Mouse (Mus musculus) heart, embryonic 14.5 days (tissue): Measurements from ENCODE around the gene Macf1. TPM values are rescaled to one million over a fixed set of nuclear protein-coding genes. Genes with fewer than 3 reads are reported as not detected.
A peak's percentile ranks its signal among the peaks of the same experiment; 100 is the strongest.

ENCODE experiments used
- ATAC-seq: fragments of 200-750 bp; cut with Nextera tagmentation; 2 replicates; pipeline ENCODE4 v1.8.0; 2017; ENCODE audit warnings: low read depth, moderate TSS enrichment; ENCODE audit not compliant: insufficient number of reproducible peaks, insufficient read depth, low FRiP score
- H3K27ac ChIP-seq, 2 experiments: fragments of 200-500 bp in 1 of 2; fragments of 300-500 bp in 1 of 2; sonication (generic) in 1 of 2; replicated peaks in 1 of 2; 2 replicates each; pipeline ENCODE4 v1.5.1; 2012 to 2014; ENCODE audit warnings: low read depth in 2 of 2, low read length in 2 of 2, control low read depth in 1 of 2, mild to moderate bottlenecking in 1 of 2, mixed read lengths in 1 of 2; ENCODE audit not compliant: control insufficient read depth in 1 of 2, insufficient read depth in 1 of 2
- H3K27me3 ChIP-seq: fragments of 300-500 bp; sonication (generic); 2 replicates; pipeline ENCODE4 v1.6.1; 2014; ENCODE audit warnings: mild to moderate bottlenecking, low read length, control low read depth; ENCODE audit not compliant: control insufficient read depth, insufficient read depth
- H3K36me3 ChIP-seq: fragments of 300-500 bp; sonication (generic); 2 replicates; pipeline ENCODE4 v1.6.1; 2014; ENCODE audit warnings: mild to moderate bottlenecking, control low read depth, low read length, mixed read lengths; ENCODE audit not compliant: control insufficient read depth, insufficient read depth
- H3K4me1 ChIP-seq, 2 experiments: fragments of 200-500 bp in 1 of 2; fragments of 300-500 bp in 1 of 2; sonication (generic) in 1 of 2; 2 replicates each; pipeline ENCODE4 v1.6.1; 2012 to 2014; ENCODE audit warnings: low read length in 2 of 2, control low read depth in 1 of 2, mixed read lengths in 1 of 2; ENCODE audit not compliant: control insufficient read depth in 2 of 2, insufficient read depth in 2 of 2
- H3K4me2 ChIP-seq: fragments of 300-500 bp; sonication (generic); 2 replicates; pipeline ENCODE4 v1.6.1; 2014; ENCODE audit warnings: mild to moderate bottlenecking, low read length
- H3K4me3 ChIP-seq, 2 experiments: fragments of 200-500 bp in 1 of 2; fragments of 300-500 bp in 1 of 2; sonication (generic) in 1 of 2; 2 replicates each; pipeline ENCODE4 v1.5.1; 2012 to 2014; ENCODE audit warnings: low read length in 2 of 2, mild to moderate bottlenecking in 2 of 2, control low read depth in 1 of 2, low read depth in 1 of 2, moderate library complexity in 1 of 2; ENCODE audit not compliant: control insufficient read depth in 1 of 2, insufficient read depth in 1 of 2
- H3K9ac ChIP-seq: fragments of 300-500 bp; sonication (generic); 2 replicates; pipeline ENCODE4 v1.6.1; 2014; ENCODE audit warnings: mild to moderate bottlenecking, low read length
- H3K9me3 ChIP-seq: fragments of 300-500 bp; sonication (generic); 2 replicates; pipeline ENCODE4 v1.6.1; 2016; ENCODE audit warnings: low read length, control low read depth; ENCODE audit not compliant: control insufficient read depth
- WGBS: fragments of 180-500 bp; shearing (Covaris S2); extraction: QIAGEN DNeasy Blood & Tissue Kit; methylation state at CpG from one replicate; pipeline ENCODE4 v1.1.7; 2014; 5-methylcytosine and 5-hydroxymethylcytosine counted together
- polyA plus RNA-seq: library from polyadenylated mRNA; unstranded; fragments of >200 nt; fragmentation: Nextera tagmentation; extraction: Ambion mirVana; gene quantifications from 2 replicates; pipeline ENCODE4 v1.2.1, GENCODE M21; 2014

Gene Macf1
- polyA plus RNA-seq, 1 experiment from 2014 or later: 107 TPM

DNA sequence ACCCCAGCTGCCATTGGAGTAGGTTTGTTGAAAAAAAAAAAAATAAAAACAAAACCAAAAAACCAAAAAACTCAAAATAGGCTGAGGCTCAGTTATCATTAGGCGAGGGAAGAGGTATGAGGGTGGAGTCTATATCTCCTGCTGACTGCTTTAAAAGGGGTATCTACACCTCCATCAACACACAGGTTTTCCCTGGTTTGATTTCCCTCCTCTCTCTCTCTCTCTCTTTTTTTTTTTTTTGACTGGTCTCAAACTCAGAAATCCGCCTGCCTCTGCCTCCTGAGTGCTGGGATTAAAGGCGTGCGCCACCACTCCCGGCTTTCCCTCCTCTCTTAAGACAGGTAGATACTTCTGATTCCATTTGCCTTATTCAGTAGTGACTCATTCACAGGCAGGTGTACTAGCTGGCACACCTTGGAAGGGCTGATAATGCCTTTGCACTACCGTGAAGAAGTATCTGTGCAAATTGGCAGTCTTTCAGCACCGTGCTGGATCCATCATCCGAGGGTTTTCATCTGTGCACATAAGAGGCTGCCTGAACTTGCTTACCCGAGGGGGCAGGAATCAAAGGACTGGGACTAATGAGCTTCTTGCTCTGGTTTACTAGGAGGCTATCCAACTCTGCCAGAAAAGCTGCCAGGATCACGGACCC is 257.6 kb downstream of the Macf1 start:
- no peak for ATAC-seq
- Histone ChIP-seq H3K27me3 (no peaks in the 10 kb centered on the region), H3K4me2 (no peak overlapping the region), H3K4me3 (no peak overlapping the region), H3K4me1 (peaks cover 23 to 60% of the 10 kb centered on the region in 2 experiments), H3K9ac (no peak overlapping the region), H3K36me3 (peaks cover 20% of the 10 kb centered on the region), H3K27ac (peak overlapping the region in 1 of 2 experiments; percentile 78; a peak in 2 of 4 replicates), H3K9me3 (no peaks in the 10 kb centered on the region)
- WGBS: 74% methylated on average over 10 of the region's 10 CpGs

DNA sequence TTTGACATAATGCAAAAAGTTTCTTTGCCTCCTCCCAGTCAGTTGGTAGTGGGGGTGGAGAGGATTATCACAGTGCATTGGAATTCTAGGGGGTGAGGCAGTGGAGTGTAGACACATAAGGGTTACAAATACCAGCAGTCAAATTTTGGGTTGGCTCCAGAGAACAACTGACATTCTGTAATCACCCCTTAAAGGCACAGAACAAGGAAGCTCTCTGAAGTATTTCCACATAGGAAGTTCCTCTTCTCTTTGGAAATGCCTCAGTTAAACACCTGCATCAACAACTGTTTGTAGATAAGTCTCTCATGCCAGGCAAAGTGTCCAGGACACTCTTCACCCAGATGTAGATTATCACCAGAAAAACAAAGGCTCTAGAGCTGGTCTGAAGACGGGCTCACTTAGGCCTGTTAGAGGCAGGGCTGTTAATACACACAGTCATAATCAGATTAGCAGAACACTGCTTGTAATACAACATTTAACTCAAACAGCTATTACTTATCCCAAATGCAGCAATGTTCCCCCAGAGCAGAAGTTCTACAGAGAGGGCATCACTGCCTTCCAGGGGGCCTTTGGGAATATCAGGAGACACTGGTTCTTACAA is 258.4 kb downstream of the Macf1 start:
- ATAC-seq: peak; percentile 86
- Histone ChIP-seq H3K36me3 (peaks cover 12% of the 10 kb centered on the region), H3K4me2 (peak overlapping the region; percentile 7; the same call in 1 of the 2 replicates), H3K9ac (no peak overlapping the region), H3K27ac (peak overlapping the region; percentile 58 to 78), H3K4me1 (peaks cover 23 to 60% of the 10 kb centered on the region in 2 experiments), H3K9me3 (no peaks in the 10 kb centered on the region), H3K4me3 (no peak overlapping the region), H3K27me3 (no peaks in the 10 kb centered on the region)
- WGBS: 7% methylated on average over 1 of the region's 1 CpGs

DNA sequence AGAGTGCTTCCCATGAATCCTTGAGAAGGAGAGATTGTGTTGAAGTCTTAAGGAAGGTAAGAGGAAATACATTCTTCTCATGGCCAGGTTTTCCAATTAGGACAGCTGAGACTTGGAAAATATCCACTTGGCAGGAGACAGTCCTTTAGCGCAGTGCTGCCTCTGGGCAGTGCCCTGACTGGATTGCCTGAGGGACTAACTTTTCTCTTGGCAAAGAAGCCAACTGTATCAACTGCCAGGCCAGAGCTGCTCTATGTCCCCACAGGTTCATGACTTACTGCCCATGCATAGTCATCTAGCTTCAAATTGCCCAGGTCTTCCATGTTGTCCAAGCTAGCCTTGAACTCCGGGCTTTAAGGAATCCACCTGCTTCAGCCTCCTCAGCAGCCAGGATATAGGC is 260.1 kb downstream of the Macf1 start:
- Histone ChIP-seq H3K4me2 (no peak overlapping the region), H3K27ac (peak overlapping the region; percentile 31 to 33; a peak in 1 of 4 replicates), H3K36me3 (0 out of 2 replicates have a peak, but pooled peaks cover 5% of the 10 kb centered on the region), H3K9ac (no peak overlapping the region), H3K4me3 (no peak overlapping the region), H3K27me3 (no peaks in the 10 kb centered on the region), H3K4me1 (peaks cover 23 to 58% of the 10 kb centered on the region in 2 experiments), H3K9me3 (no peaks in the 10 kb centered on the region)
- ATAC-seq: no peak
- 90% methylated on average over 2 of the region's 2 CpGs for WGBS

DNA sequence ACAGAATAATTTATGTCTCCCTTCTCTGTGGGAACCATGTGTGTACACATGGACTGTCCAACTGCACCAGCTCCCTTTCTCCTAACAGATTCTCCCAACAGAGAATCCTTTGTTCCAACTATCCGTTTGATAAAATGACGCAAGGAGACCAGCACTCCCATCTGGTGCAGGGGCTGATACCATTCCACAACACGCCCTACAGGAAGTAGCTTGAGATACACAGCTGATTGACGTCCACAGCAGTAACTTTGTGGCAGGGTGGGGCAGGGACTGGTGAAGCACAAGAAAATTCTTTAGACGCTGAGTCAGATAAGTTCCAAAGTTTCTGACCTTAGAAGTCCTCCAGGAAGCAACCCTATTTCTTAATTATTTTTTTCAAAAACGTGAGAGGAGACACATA is 261.3 kb downstream of the Macf1 start:
- Histone ChIP-seq H3K9me3 (no peaks in the 10 kb centered on the region), H3K4me2 (no peak overlapping the region), H3K36me3 (0 out of 2 replicates have a peak, but pooled peaks cover 5% of the 10 kb centered on the region), H3K27me3 (no peaks in the 10 kb centered on the region), H3K4me1 (peaks cover 18 to 46% of the 10 kb centered on the region in 2 experiments), H3K9ac (no peak overlapping the region), H3K27ac (peak overlapping the region; percentile 66 to 72), H3K4me3 (no peak overlapping the region)
- 24% methylated on average over 6 of the region's 6 CpGs for WGBS
- ATAC-seq: peak; percentile 57; the same call in 1 of the 2 replicates

DNA sequence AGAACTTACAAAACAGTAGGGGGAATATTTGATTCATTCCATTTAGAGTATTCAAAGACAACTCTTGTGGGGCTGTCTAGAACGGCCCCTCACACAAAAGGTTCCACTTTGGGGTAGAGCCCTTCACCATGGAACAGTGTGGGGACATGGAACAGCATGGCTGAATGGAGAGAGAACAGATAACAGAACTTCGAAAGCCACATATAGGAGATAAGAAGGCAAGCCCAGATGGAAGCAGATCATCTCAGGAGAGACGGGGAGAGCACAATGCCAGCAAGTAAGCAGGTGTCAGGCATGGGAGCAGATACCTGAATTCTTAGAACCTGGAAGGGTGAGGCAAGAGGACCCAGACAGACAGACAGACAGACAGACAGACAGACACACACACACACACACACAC is 266.1 kb downstream of the Macf1 start:
- Histone ChIP-seq H3K9me3 (no peaks in the 10 kb centered on the region), H3K36me3 (0 out of 2 replicates have a peak, but pooled peaks cover 5% of the 10 kb centered on the region), H3K27me3 (no peaks in the 10 kb centered on the region), H3K27ac (no peak overlapping the region), H3K9ac (no peak overlapping the region), H3K4me1 (peaks cover 6 to 34% of the 10 kb centered on the region in 2 experiments), H3K4me3 (no peak overlapping the region), H3K4me2 (no peak overlapping the region)
- no peak for ATAC-seq
- WGBS: 76% methylated on average over 3 of the region's 3 CpGs

DNA sequence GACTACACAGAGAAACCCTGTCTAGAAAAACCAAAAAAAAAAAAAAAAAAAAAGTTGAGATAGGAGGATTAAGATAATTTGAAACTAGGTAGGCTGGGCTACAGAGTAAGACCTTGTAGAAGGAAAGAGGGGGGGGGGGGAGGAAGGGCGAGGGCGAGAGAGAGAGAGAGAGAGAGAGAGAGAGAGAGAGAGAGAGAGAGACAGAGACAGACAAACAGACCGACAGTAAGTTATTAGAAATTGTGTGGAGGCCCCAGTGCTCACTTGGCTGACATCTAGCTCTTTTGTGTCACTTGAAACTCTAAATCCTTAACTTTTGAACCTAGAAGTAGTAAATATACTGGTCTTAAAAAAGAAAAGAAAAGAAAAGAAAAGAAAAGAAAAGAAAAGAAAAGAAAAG is 266.7 kb downstream of the Macf1 start:
- 76% methylated on average over 1 of the region's 3 CpGs for WGBS
- Histone ChIP-seq H3K4me1 (peaks cover 4 to 33% of the 10 kb centered on the region in 2 experiments; a peak in 3 of 4 replicates), H3K27me3 (no peaks in the 10 kb centered on the region), H3K9me3 (no peaks in the 10 kb centered on the region), H3K36me3 (0 out of 2 replicates have a peak, but pooled peaks cover 5% of the 10 kb centered on the region), H3K27ac (no peak overlapping the region), H3K9ac (no peak overlapping the region), H3K4me2 (no peak overlapping the region), H3K4me3 (no peak overlapping the region)
- ATAC-seq: no peak

DNA sequence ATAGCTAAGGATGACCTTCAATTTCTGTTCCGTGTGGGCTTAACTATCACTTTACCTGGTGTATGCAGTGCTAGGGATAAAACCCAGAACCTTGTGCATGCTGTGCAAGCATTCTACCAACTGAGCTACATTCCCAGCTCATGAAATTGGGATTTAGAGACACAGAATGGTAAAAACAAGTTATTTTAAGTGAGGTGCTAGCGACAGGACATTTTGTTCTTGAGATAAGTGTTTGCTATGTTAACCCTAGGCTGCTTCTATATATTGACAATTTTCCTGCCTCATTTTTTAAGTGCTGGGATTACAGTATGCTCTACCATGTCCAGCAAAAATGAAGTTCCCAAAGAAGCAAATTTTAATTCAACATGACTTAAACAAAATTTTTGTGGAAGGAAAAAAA is 267.3 kb downstream of the Macf1 start:
- H3K9me3 ChIP-seq: no peaks in the 10 kb centered on the region
- H3K9ac ChIP-seq: no peak overlapping the region
- H3K4me3 ChIP-seq: no peak overlapping the region
- 0 out of 2 replicates have a peak, but pooled peaks cover 5% of the 10 kb centered on the region for H3K36me3 ChIP-seq
- no peak overlapping the region for H3K27ac ChIP-seq
- H3K4me2 ChIP-seq: no peak overlapping the region
- no peaks in the 10 kb centered on the region for H3K27me3 ChIP-seq
- H3K4me1 ChIP-seq: peaks cover 5 to 33% of the 10 kb centered on the region in 2 experiments; a peak in 3 of 4 replicates
- ATAC-seq: no peak
- WGBS: 54% methylated on average over 2 of the region's 2 CpGs
